Mouse (Mus musculus) lung, embryonic 15.5 days (tissue): ENCODE data around the gene Ctnnbl1. TPM values are rescaled to one million over a fixed set of nuclear protein-coding genes. Genes with fewer than 3 reads are reported as not detected.
A peak's percentile ranks its signal among the peaks of the same experiment; 100 is the strongest.

Experiments
- ATAC-seq: fragments of 200-750 bp; cut with Nextera tagmentation; 2 replicates; pipeline ENCODE4 v1.8.0; 2017; ENCODE audit warnings: moderate number of reproducible peaks, borderline replicate concordance; ENCODE audit not compliant: low FRiP score, low TSS enrichment; ENCODE audit errors: extremely low read depth
- H3K27ac ChIP-seq: fragments of 300-500 bp; sonication (generic); 2 replicates; pipeline ENCODE4 v1.5.1; 2015; ENCODE audit warnings: moderate library complexity, mild to moderate bottlenecking, inconsistent platforms
- H3K27me3 ChIP-seq: fragments of 300-500 bp; sonication (generic); 2 replicates; pipeline ENCODE4 v1.6.1; 2015; ENCODE audit warnings: inconsistent platforms
- H3K36me3 ChIP-seq: fragments of 300-500 bp; sonication (generic); 2 replicates; pipeline ENCODE4 v1.6.1; 2015; ENCODE audit warnings: inconsistent platforms
- H3K4me1 ChIP-seq: fragments of 300-500 bp; sonication (generic); 2 replicates; pipeline ENCODE4 v1.6.1; 2015; ENCODE audit warnings: inconsistent platforms
- H3K4me2 ChIP-seq: fragments of 300-500 bp; sonication (generic); 2 replicates; pipeline ENCODE4 v1.6.1; 2015; ENCODE audit warnings: inconsistent platforms, mild to moderate bottlenecking, moderate library complexity
- H3K4me3 ChIP-seq: fragments of 300-500 bp; sonication (generic); 2 replicates; pipeline ENCODE4 v1.5.1; 2015; ENCODE audit warnings: mild to moderate bottlenecking, inconsistent platforms
- H3K9ac ChIP-seq: fragments of 300-500 bp; sonication (generic); 2 replicates; pipeline ENCODE4 v1.6.1; 2015; ENCODE audit warnings: inconsistent platforms
- H3K9me3 ChIP-seq: fragments of 300-500 bp; sonication (generic); 2 replicates; pipeline ENCODE4 v1.6.1; 2016; ENCODE audit warnings: inconsistent platforms
- WGBS: fragments of 180-500 bp; shearing (Covaris S2); methylation state at CpG from one replicate; pipeline ENCODE4 v1.1.7; 2015; 5-methylcytosine and 5-hydroxymethylcytosine counted together
- polyA plus RNA-seq: library from polyadenylated mRNA; unstranded; fragments of >200 nt; fragmentation: Nextera tagmentation; extraction: Ambion mirVana; gene quantifications from 2 replicates; pipeline ENCODE4 v1.2.1, GENCODE M21; 2015

Ctnnbl1 gene
- polyA plus RNA-seq, 1 experiment from 2014 or later, result 59.9 TPM

DNA sequence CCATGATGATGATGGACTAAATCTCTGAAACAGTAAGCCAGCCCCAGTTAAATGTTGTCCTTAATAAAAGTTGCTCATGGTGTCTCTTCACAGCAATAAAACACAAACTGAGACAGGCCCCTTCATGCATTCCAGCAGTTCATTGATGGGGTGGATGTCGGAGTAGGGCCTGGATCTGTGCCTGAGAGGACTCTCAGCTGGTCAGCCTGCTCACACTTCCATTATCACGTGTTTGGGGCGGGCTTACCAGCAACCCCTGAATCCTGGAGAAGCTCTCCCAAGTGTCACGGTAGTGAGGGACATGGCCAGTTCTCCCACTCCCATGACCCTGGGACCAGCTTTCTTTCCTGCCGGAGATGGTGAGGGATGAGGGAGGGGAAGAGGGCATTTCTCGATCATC is 24.5 kb upstream of the Ctnnbl1 start:
- Histone ChIP-seq H3K9me3 (no peaks in the 10 kb centered on the region), H3K27me3 (no peaks in the 10 kb centered on the region), H3K27ac (no peak overlapping the region), H3K9ac (no peak overlapping the region), H3K4me3 (no peak overlapping the region), H3K4me2 (no peak overlapping the region), H3K36me3 (no peaks in the 10 kb centered on the region), H3K4me1 (peaks cover 20% of the 10 kb centered on the region)
- 44% methylated on average over 6 of the region's 6 CpGs for WGBS
- ATAC-seq, result no peak

DNA sequence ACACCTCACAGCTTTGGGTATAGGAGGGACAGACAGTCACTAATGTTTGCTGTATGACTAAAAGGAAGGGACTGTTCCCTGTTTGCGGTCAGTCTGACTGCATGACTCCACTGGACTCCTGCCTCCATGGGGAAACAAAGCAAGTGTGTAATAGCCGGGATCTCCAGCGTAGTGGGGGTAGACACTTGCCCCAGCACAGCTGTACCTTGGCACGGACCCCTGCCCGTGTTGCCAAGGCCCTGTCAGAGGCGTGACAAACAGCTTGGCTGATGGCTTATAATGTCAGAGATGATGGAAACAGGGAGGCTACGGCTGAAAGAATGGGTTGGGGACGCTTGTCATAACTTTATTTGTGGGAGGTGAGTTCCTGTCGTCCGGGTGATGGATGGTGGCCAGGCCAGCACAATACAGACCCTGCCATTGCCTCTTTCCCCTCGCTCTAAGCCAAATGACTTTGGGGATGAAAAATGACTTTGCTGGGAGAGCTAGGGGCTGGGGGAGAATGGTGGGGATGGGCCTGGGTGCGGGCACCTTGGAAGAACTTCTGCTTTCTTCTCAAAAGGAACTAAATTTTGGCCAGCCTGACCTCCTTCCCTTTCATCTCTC is 21.5 kb upstream of the Ctnnbl1 start:
- Histone ChIP-seq H3K4me2 (no peak overlapping the region), H3K27ac (no peak overlapping the region), H3K9me3 (no peaks in the 10 kb centered on the region), H3K4me1 (peaks cover 20% of the 10 kb centered on the region), H3K4me3 (no peak overlapping the region), H3K9ac (no peak overlapping the region), H3K27me3 (no peaks in the 10 kb centered on the region), H3K36me3 (no peaks in the 10 kb centered on the region)
- peak; percentile 80 for ATAC-seq
- 23% methylated on average over 12 of the region's 12 CpGs for WGBS

DNA sequence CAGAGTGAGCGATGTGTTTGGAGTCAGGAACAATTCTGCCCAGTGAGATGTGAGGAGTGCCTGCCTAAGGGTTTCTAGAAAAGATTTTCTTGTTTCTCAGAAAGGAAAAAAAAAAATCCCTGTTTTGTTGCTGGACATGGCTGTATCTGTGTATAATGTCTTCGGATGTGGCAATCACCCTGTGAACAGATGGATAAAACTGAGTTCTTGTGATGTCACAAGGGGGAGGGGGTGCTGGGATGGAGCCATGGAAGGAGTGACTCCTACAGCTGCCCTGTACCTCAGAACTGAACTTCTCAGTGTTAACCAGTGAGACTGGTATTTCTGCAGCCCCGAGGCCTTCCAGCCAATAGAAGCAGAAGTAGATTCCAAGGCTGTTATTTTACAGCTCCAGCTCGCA is 18.8 kb upstream of the Ctnnbl1 start:
- Histone ChIP-seq H3K4me2 (no peak overlapping the region), H3K9ac (no peak overlapping the region), H3K9me3 (no peaks in the 10 kb centered on the region), H3K27ac (no peak overlapping the region), H3K4me1 (peaks cover 20% of the 10 kb centered on the region), H3K4me3 (no peak overlapping the region), H3K36me3 (no peaks in the 10 kb centered on the region), H3K27me3 (no peaks in the 10 kb centered on the region)
- WGBS, result 57% methylated on average over 4 of the region's 4 CpGs
- ATAC-seq, result no peak

DNA sequence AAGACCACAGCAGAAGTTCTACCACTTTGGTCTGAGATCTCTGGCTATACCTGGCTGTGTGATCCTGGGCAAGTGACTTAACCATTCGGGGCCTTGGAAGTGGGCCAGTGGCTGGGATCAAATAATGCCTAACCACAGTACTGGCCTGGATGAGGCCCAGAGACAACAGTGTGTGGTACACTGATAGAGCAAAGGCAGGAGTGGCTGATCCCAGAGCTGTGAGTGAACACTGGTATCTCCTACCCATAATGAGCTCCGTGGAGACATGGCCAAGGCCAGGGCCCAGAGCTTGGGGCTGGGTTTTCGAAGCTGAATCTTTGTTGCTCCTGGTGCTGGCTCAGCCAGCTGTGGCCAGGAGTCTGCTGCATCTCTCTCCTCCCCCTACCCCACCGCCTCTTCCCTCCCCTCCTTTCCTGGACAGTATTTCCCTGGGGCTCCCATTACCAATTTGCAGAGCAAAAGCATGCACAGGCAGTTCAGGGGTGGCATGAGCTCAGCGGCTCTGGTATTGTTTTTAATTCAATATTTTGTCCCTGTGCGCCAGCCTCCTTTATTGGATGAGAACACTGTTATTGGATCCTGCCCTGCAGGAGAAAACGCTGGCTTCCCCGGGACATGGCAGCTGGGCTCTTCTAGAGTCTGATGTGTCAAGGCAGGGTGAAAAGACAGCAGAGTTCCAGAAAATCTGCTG is 13.2 kb upstream of the Ctnnbl1 start:
- Histone ChIP-seq H3K9me3 (no peaks in the 10 kb centered on the region), H3K27me3 (no peaks in the 10 kb centered on the region), H3K27ac (no peak overlapping the region), H3K36me3 (no peaks in the 10 kb centered on the region), H3K4me1 (peaks cover 5% of the 10 kb centered on the region; the same call in 1 of the 2 replicates), H3K4me3 (no peak overlapping the region), H3K9ac (no peak overlapping the region), H3K4me2 (no peak overlapping the region)
- ATAC-seq, result no peak; the same call in 1 of the 2 replicates
- 59% methylated on average over 8 of the region's 8 CpGs for WGBS

DNA sequence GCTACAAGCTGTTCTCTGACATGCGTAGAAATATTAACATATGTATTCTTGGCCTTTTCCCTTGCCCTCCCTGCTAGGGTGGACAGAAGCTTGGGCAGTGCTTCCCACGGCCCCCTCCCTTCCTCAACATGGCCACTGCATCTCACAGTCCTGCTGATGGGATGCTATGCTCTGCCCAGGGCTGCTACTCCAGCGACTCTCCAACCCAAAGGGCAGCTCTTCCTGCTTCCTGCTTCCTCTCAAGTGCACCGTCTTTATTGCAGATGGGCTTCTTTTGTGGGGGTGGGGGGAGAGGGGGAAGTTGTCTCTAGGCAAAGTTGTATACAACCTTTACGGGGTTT is 12.7 kb upstream of the Ctnnbl1 start:
- Histone ChIP-seq H3K9me3 (no peaks in the 10 kb centered on the region), H3K4me1 (peaks cover 5% of the 10 kb centered on the region; the same call in 1 of the 2 replicates), H3K4me2 (no peak overlapping the region), H3K9ac (no peak overlapping the region), H3K36me3 (no peaks in the 10 kb centered on the region), H3K27ac (no peak overlapping the region), H3K27me3 (no peaks in the 10 kb centered on the region), H3K4me3 (no peak overlapping the region)
- WGBS, result 36% methylated on average over 5 of the region's 5 CpGs
- ATAC-seq, result no peak

DNA sequence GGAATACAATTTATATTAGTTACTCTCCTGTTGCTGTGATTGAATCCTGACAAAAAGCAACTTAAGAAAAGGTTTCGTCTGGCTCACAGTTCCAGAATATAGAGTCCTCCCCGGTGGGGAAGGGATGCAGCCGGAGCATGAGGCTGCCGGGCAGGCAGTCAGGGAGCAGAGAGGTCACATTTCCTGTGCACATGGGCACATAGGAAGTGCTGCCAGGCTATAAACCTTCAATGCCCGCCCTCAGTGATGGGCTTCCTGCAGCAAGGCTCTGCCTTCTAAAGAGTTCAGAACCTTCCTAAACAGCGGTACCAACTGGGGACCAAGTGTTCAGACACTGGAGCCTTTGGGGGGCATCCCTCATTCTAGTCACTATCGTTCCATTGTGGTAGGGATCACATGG is 7.4 kb downstream of the Ctnnbl1 start:
- no peak for ATAC-seq
- Histone ChIP-seq H3K27ac (no peak overlapping the region), H3K9ac (no peak overlapping the region), H3K4me3 (no peak overlapping the region), H3K27me3 (no peaks in the 10 kb centered on the region), H3K9me3 (no peaks in the 10 kb centered on the region), H3K36me3 (no peaks in the 10 kb centered on the region), H3K4me2 (no peak overlapping the region), H3K4me1 (no peaks in the 10 kb centered on the region)
- 70% methylated on average over 7 of the region's 7 CpGs for WGBS

DNA sequence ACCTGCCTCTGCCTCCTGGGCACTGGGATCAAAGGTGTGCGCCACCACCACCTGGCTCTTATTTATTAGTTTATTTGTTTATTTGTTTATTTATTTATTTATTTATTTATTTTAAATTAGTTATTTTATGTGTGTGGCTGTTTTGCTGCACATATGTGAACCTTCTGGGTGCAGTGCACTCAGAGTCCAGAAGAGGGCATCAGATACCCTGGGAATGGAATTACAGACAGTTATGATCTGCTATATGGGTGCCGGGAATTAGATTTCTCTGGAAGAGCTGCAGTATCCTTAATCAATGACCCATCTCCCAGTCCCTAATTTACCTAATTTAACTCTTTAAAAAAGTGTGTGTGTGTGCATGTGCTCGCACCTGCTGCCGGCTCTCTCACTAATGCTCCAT is 8.5 kb downstream of the Ctnnbl1 start:
- H3K9ac ChIP-seq, result no peak overlapping the region
- no peak for ATAC-seq
- H3K9me3 ChIP-seq, result no peaks in the 10 kb centered on the region
- H3K27me3 ChIP-seq, result no peaks in the 10 kb centered on the region
- WGBS, result 97% methylated on average over 4 of the region's 4 CpGs
- H3K36me3 ChIP-seq, result no peaks in the 10 kb centered on the region
- no peak overlapping the region for H3K4me3 ChIP-seq
- no peak overlapping the region for H3K4me2 ChIP-seq
- no peak overlapping the region for H3K27ac ChIP-seq
- H3K4me1 ChIP-seq, result peaks cover 5% of the 10 kb centered on the region; the same call in 1 of the 2 replicates

DNA sequence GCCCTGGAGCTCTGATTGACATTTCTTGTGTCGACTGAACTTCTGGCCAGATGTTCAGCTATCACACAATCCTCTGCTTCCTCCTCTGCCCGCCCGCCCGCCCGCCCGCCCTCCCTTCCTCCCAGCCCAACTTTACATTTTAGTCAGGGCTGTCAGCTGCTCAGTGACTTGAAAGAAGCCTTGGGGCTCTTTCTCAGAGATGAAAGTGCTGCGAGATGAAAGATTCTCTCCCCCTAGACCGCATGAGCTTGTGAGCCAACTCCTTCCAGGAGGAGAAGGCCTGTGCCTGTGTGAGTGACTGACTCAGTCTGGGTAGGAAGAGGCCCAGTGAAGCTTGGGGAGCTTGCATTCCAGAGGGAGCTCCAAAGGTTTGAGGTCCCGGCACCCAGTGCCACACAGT is 9.4 kb downstream of the Ctnnbl1 start:
- H3K9ac ChIP-seq, result no peak overlapping the region
- H3K4me1 ChIP-seq, result peaks cover 12% of the 10 kb centered on the region
- H3K9me3 ChIP-seq, result no peaks in the 10 kb centered on the region
- no peak overlapping the region for H3K27ac ChIP-seq
- H3K27me3 ChIP-seq, result no peaks in the 10 kb centered on the region
- 57% methylated on average over 9 of the region's 9 CpGs for WGBS
- ATAC-seq, result peak; percentile 27; the same call in 1 of the 2 replicates
- H3K4me2 ChIP-seq, result no peak overlapping the region
- no peaks in the 10 kb centered on the region for H3K36me3 ChIP-seq
- H3K4me3 ChIP-seq, result no peak overlapping the region

DNA sequence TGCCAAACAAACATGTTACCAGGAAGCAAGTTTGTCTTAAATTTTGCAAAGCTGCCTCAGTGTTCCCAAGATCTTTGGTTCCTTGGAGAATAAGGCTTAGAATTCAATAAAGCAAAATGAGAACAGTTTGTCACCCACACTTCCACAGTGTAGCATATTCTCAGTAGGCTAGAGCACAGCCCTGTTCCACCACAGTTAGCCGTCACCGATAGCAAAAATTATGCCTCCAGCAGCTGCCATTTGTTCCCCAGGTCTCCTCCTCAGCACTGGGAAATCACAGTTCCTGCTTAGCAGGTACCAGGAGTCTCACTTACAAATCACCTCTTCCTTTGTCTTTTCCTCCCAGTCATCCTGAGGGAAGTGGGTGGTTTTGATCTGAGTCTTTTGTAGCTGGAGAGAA is 10.8 kb downstream of the Ctnnbl1 start:
- 55% methylated on average over 2 of the region's 2 CpGs for WGBS

DNA sequence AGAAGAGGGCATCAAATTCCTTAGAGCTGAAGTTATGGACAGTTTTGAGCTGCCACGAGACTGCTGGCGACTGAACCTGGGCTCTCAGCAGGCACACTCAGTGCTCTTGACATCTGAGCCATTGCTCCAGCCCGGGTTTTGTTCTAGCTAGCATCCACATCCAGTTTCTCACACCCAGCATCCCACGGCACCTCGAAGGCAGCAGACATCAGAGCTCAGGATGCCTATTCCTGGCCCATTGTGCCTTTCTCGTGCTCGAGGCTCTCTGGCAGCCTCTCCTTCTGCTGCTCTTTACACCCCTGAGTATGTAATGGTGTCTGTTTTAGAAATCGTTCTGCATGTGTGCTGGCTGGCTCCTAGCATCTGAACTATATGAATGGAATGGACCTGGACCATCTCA is 13.3 kb downstream of the Ctnnbl1 start:
- no peak overlapping the region for H3K9ac ChIP-seq
- peaks cover 17% of the 10 kb centered on the region for H3K4me1 ChIP-seq
- ATAC-seq, result no peak

More for the DNA sequence above, 10.8 kb downstream of the Ctnnbl1 start:
- no peak for ATAC-seq
- H3K9ac ChIP-seq, result no peak overlapping the region
- H3K4me1 ChIP-seq, result peaks cover 17% of the 10 kb centered on the region
- H3K9me3 ChIP-seq, result no peaks in the 10 kb centered on the region
- no peaks in the 10 kb centered on the region for H3K27me3 ChIP-seq
- no peak overlapping the region for H3K27ac ChIP-seq
- no peak overlapping the region for H3K4me2 ChIP-seq
- no peak overlapping the region for H3K4me3 ChIP-seq
- no peaks in the 10 kb centered on the region for H3K36me3 ChIP-seq

DNA sequence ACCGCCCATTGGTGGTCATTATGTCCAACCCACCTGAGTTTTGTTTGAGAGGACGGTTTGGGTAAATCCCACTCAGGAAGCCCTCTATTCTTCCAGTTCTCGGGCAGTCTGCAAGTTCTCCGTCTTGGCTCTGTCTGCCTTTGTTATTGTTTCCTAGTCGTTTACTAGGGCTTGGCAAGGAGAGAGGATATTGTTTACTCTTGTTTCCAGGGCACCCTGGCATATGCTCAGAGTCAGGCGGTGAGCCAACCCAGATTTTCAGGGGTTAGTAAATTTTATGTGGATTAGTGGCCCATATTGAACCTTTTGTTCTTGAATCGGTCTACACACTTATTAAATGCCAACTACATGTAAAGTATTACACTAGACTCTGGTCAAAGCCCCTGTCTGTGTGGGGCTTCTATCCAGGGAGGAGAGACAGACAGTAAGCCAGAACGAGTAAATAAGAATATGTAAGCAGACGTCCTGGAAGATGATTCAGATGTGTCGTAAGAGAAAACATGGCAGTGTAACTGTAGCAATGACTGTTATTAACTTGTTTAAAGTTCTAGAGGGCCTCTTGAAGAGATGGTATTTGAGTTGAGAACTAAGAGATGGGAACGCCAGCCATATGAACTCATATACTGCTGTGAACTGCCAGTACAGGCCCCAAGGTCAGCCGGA is 13.9 kb downstream of the Ctnnbl1 start:
- Histone ChIP-seq H3K9me3 (no peaks in the 10 kb centered on the region), H3K4me1 (peaks cover 17% of the 10 kb centered on the region), H3K4me2 (no peak overlapping the region), H3K4me3 (no peak overlapping the region), H3K9ac (no peak overlapping the region), H3K36me3 (no peaks in the 10 kb centered on the region), H3K27ac (peak overlapping the region; percentile 31; the same call in 1 of the 2 replicates), H3K27me3 (no peaks in the 10 kb centered on the region)
- 50% methylated on average over 12 of the region's 12 CpGs for WGBS
- no peak for ATAC-seq

More for the DNA sequence above, 13.3 kb downstream of the Ctnnbl1 start:
- Histone ChIP-seq H3K9me3 (no peaks in the 10 kb centered on the region), H3K4me3 (no peak overlapping the region), H3K36me3 (no peaks in the 10 kb centered on the region), H3K27me3 (no peaks in the 10 kb centered on the region), H3K27ac (no peak overlapping the region), H3K4me2 (no peak overlapping the region)
- 72% methylated on average over 8 of the region's 8 CpGs for WGBS
